ENCODE assay signal across 16 mouse cellular contexts in genomic region chr5:111750092-111750491, GRCm38 (mm10). TPM values are rescaled to one million over a fixed set of nuclear protein-coding genes. Genes with fewer than 3 reads are reported as not detected.
DNase-seq lines count a peak whose midpoint lies in the region; ATAC-seq lines count a peak whose summit lies in the region.
"Had no signal": no experiment of that assay in that cellular context is flagged by ENCODE, and none has a peak within 500 bp of the region (broad histone marks: within the 10 kb centered on the region; RNA-seq: fewer than 3 reads in every experiment).

No protein-coding gene starts in this region.

- 83% methylated on average over 13 of the region's 13 CpGs for WGBS in heart, embryonic 10.5 days
- WGBS in neural tube, embryonic 11.5 days, result 86% methylated on average over 13 of the region's 13 CpGs
- 37% methylated on average over 13 of the region's 13 CpGs for WGBS in midbrain, embryonic 15.5 days

- H3K4me3 ChIP-seq in heart, embryonic 10.5 days, result no peak overlapping the region
- H3K4me3 ChIP-seq in neural tube, embryonic 11.5 days (ENCODE audit: low read depth, low read length), result no peak overlapping the region
- no peak overlapping the region for H3K4me3 ChIP-seq in midbrain, embryonic 15.5 days

- H3K9ac ChIP-seq in neural tube, embryonic 11.5 days (ENCODE audit: low read length), result peak overlapping the region; percentile 14; the same call in 1 of the 2 replicates
- no peak overlapping the region for H3K9ac ChIP-seq in midbrain, embryonic 15.5 days

- peaks cover 14% of the 10 kb centered on the region for H3K36me3 ChIP-seq in heart, embryonic 10.5 days
- H3K36me3 ChIP-seq in neural tube, embryonic 11.5 days (ENCODE audit: control insufficient read depth, insufficient read depth, low read length), result no peaks in the 10 kb centered on the region
- no peaks in the 10 kb centered on the region for H3K36me3 ChIP-seq in midbrain, embryonic 15.5 days (replicated peaks)

- peak overlapping the region; percentile 80 for H3K27ac ChIP-seq in heart, embryonic 10.5 days
- H3K27ac ChIP-seq in neural tube, embryonic 11.5 days (ENCODE audit: low read depth, low read length), result peak overlapping the region; percentile 53
- peak overlapping the region; percentile 79 for H3K27ac ChIP-seq in midbrain, embryonic 15.5 days

- no peak overlapping the region for H3K4me2 ChIP-seq in neural tube, embryonic 11.5 days (ENCODE audit: low read depth)
- H3K4me2 ChIP-seq in midbrain, embryonic 15.5 days, result no peak overlapping the region

- peaks cover 35% of the 10 kb centered on the region for H3K4me1 ChIP-seq in heart, embryonic 10.5 days
- H3K4me1 ChIP-seq in neural tube, embryonic 11.5 days (ENCODE audit: control insufficient read depth, insufficient read depth, low read length), result peaks cover 9% of the 10 kb centered on the region
- peaks cover 40% of the 10 kb centered on the region for H3K4me1 ChIP-seq in midbrain, embryonic 15.5 days

- no peak for ATAC-seq in neural tube, embryonic 11.5 days (ENCODE audit: insufficient read depth, low FRiP score, low TSS enrichment)
- no peak for ATAC-seq in midbrain, embryonic 15.5 days (replicated peaks)
- ATAC-seq: lung, postnatal 0 days had no signal

- no peak for DNase-seq in heart, embryonic 10.5 days (ENCODE audit: low spot score)
- no peak for DNase-seq in heart, adult 8-10 months (ENCODE audit: low spot score)
- no peak for DNase-seq in neural tube, embryonic 11.5 days (ENCODE audit: low spot score)
- no peak for DNase-seq in neural tube, embryonic 10.5 days (ENCODE audit: extremely low spot score, low spot score)
- no peak for DNase-seq in frontal cortex, adult 2 months (ENCODE audit: extremely low spot score in 1 of 2, low spot score in 1 of 2)
- no peak for DNase-seq in frontal cortex, postnatal 36 days (ENCODE audit: low spot score in 2 of 2)
- no peak for DNase-seq in cerebellum, postnatal 4 days (ENCODE audit: low spot score in 2 of 2)
- DNase-seq: adrenal gland, postnatal 10 days; cerebellum, postnatal 25 days; kidney, adult 8-10 months had no signal

- no peaks in the 10 kb centered on the region for H3K9me3 ChIP-seq in heart, embryonic 10.5 days
- no peaks in the 10 kb centered on the region for H3K9me3 ChIP-seq in neural tube, embryonic 11.5 days (ENCODE audit: control insufficient read depth, low read length)
- no peaks in the 10 kb centered on the region for H3K9me3 ChIP-seq in midbrain, embryonic 15.5 days

- H3K27me3 ChIP-seq in heart, embryonic 10.5 days (ENCODE audit: insufficient read depth, poor library complexity, severe bottlenecking), result no peaks in the 10 kb centered on the region
- no peaks in the 10 kb centered on the region for H3K27me3 ChIP-seq in neural tube, embryonic 11.5 days (ENCODE audit: control insufficient read depth, insufficient read depth, low read length)
- H3K27me3 ChIP-seq in midbrain, embryonic 15.5 days (replicated peaks), result no peaks in the 10 kb centered on the region

RNA-seq across cellular contexts. Expression of gene Gm26897, which starts 16.4 kb away (rescaled TPM):
- polyA plus RNA-seq in heart, embryonic 10.5 days (2016; fragmentation: Nextera tagmentation; extraction: Ambion mirVana), result not detected in 2 replicates
- not detected for total RNA-seq in heart, adult 8-10 months (2022)
- polyA plus RNA-seq in neural tube, embryonic 11.5 days (2014; fragmentation: Nextera tagmentation; extraction: Ambion mirVana), result not detected in 2 replicates
- not detected in 2 replicates for polyA plus RNA-seq in midbrain, embryonic 15.5 days (2015; fragmentation: Nextera tagmentation; extraction: Ambion mirVana)
- polyA plus RNA-seq in frontal cortex, adult 2 months (2012; rRNA removed), result not detected in 2 replicates
- total RNA-seq: adrenal gland, postnatal 10 days; left cerebral cortex, postnatal 10 days; liver, adult 2 months had no signal
- polyA plus RNA-seq: embryonic facial prominence, embryonic 14.5 days; large intestine, adult 2 months; liver, adult 2 months; lung, postnatal 0 days had no signal
